Mouse (Mus musculus): ENCODE measurements around the gene Spata4. TPM values are rescaled to one million over a fixed set of nuclear protein-coding genes. Genes with fewer than 3 reads are reported as not detected.
"Not testable (repeated sequence)": the region's sequence is repeated elsewhere in the genome, so short reads cannot be mapped to it uniquely, and the experiment has no call there.

Spata4 gene
- polyA plus RNA-seq, 1 experiment from 2014 or later: not detected

- no peak overlapping the region for H3K9ac ChIP-seq (ENCODE audit: low read depth, low read length)
- H3K9me3 ChIP-seq (replicated peaks; ENCODE audit: control insufficient read depth, low read length, poor library complexity, severe bottlenecking): no peaks in the 10 kb centered on the region
- no peak overlapping the region for H3K4me3 ChIP-seq (ENCODE audit: low read depth, low read length)
- H3K27ac ChIP-seq (ENCODE audit: low read length): peak overlapping the region; percentile 64
- no peaks in the 10 kb centered on the region for H3K27me3 ChIP-seq (ENCODE audit: control insufficient read depth, insufficient read depth, low read depth, low read length)
- WGBS: 55% methylated on average over 5 of the region's 5 CpGs
- ATAC-seq: peak; percentile 79
- H3K4me2 ChIP-seq (ENCODE audit: low read length): peak overlapping the region; percentile 16
- no peaks in the 10 kb centered on the region for H3K36me3 ChIP-seq (ENCODE audit: control insufficient read depth, insufficient read depth, low read length)
- H3K4me1 ChIP-seq (ENCODE audit: control insufficient read depth, insufficient read depth, low read length): peaks cover 9% of the 10 kb centered on the region
Measured at GRCm38 (mm10) chr8:54594634-54595033, 5.9 kb upstream of the Spata4 start.

DNA sequence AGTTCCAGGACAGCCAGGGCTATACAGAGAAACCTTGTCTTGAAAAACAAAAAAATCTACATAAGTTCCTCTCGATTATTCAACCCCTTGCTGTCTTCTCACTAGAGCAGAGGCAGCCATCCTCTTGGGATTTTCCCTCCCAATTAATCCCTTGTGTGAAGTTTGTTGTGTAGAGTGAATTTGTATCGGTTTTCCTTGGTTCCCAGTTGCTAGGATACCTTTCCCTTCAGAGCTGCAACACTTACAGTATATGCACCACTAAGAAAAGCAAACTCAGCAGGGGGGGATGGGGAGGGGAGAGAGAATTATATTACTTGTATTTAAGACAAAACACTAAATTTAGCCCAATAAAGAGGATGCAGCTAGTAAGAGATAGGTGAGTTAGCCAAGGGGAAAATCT, 4.5 kb upstream of the Spata4 start:
- 37% methylated on average over 2 of the region's 2 CpGs for WGBS
- Histone ChIP-seq H3K4me2 (ENCODE audit: low read length) (no peak overlapping the region), H3K36me3 (ENCODE audit: control insufficient read depth, insufficient read depth, low read length) (no peaks in the 10 kb centered on the region), H3K9me3 (replicated peaks; ENCODE audit: control insufficient read depth, low read length, poor library complexity, severe bottlenecking) (no peaks in the 10 kb centered on the region), H3K27ac (ENCODE audit: low read length) (no peak overlapping the region), H3K27me3 (ENCODE audit: control insufficient read depth, insufficient read depth, low read depth, low read length) (no peaks in the 10 kb centered on the region), H3K4me3 (ENCODE audit: low read depth, low read length) (no peak overlapping the region), H3K9ac (ENCODE audit: low read depth, low read length) (no peak overlapping the region), H3K4me1 (ENCODE audit: control insufficient read depth, insufficient read depth, low read length) (peaks cover 17% of the 10 kb centered on the region)
- ATAC-seq: no peak

DNA sequence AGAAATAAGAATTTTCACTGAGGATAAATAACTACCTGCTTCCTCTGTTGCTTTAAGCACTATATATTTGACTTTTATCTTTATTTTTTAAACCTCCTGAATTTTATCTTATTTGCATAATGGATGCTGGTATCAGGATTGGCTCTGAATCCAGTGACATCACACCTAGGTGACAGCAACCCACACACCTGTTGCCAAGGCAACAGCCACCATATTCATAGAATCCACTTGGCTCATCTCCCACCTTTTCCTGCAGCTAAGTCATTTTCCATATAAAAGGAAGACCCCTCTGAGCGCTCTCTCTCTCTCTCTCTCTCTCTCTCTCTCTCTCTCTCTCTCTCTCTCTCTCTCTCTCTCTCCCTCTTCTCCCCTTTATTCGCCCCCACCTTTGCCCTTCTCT, 3.6 kb upstream of the Spata4 start:
- no peak overlapping the region for H3K27ac ChIP-seq (ENCODE audit: low read length)
- H3K4me1 ChIP-seq (ENCODE audit: control insufficient read depth, insufficient read depth, low read length): peaks cover 17% of the 10 kb centered on the region
- H3K27me3 ChIP-seq (ENCODE audit: control insufficient read depth, insufficient read depth, low read depth, low read length): no peaks in the 10 kb centered on the region
- ATAC-seq: no peak
- no peaks in the 10 kb centered on the region for H3K36me3 ChIP-seq (ENCODE audit: control insufficient read depth, insufficient read depth, low read length)
- H3K9ac ChIP-seq (ENCODE audit: low read depth, low read length): no peak overlapping the region
- H3K9me3 ChIP-seq (replicated peaks; ENCODE audit: control insufficient read depth, low read length, poor library complexity, severe bottlenecking): no peaks in the 10 kb centered on the region
- no peak overlapping the region for H3K4me3 ChIP-seq (ENCODE audit: low read depth, low read length)
- WGBS: 78% methylated on average over 2 of the region's 2 CpGs
- H3K4me2 ChIP-seq (ENCODE audit: low read length): no peak overlapping the region

GRCm38 (mm10) chr8:54597386-54597785, 3.2 kb upstream of the Spata4 start:
- Histone ChIP-seq H3K36me3 (ENCODE audit: control insufficient read depth, insufficient read depth, low read length) (no peaks in the 10 kb centered on the region), H3K9me3 (replicated peaks; ENCODE audit: control insufficient read depth, low read length, poor library complexity, severe bottlenecking) (no peaks in the 10 kb centered on the region), H3K27ac (ENCODE audit: low read length) (no peak overlapping the region), H3K4me2 (ENCODE audit: low read length) (no peak overlapping the region), H3K9ac (ENCODE audit: low read depth, low read length) (no peak overlapping the region), H3K27me3 (ENCODE audit: control insufficient read depth, insufficient read depth, low read depth, low read length) (no peaks in the 10 kb centered on the region), H3K4me1 (ENCODE audit: control insufficient read depth, insufficient read depth, low read length) (peaks cover 17% of the 10 kb centered on the region), H3K4me3 (ENCODE audit: low read depth, low read length) (no peak overlapping the region)
- ATAC-seq: no peak
- WGBS: 81% methylated on average over 2 of the region's 2 CpGs

DNA sequence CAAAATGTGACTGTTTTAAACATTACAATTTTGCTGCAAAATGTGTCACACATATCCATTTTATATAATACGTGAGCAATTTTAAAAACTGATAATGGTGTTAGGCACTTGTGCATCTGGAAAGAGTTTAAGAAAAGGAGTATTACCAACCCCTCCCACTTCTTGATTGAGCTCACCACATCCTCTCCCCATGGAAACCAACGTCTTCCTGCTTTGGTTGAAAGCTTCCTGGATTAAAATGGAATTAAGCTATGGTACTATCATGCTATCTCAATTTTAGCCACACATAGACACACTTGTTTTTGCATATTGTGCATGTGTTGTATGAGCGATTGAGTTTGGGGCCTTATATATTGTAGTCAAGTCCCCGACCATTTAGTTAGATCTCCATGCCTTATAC, 2.9 kb downstream of the Spata4 start:
- ATAC-seq: no peak
- H3K27ac ChIP-seq (ENCODE audit: low read length): no peak overlapping the region
- H3K9ac ChIP-seq (ENCODE audit: low read depth, low read length): no peak overlapping the region
- H3K36me3 ChIP-seq (ENCODE audit: control insufficient read depth, insufficient read depth, low read length): no peaks in the 10 kb centered on the region
- WGBS: 78% methylated on average over 4 of the region's 4 CpGs
- H3K4me1 ChIP-seq (ENCODE audit: control insufficient read depth, insufficient read depth, low read length): peaks cover 8% of the 10 kb centered on the region
- no peaks in the 10 kb centered on the region for H3K27me3 ChIP-seq (ENCODE audit: control insufficient read depth, insufficient read depth, low read depth, low read length)
- no peak overlapping the region for H3K4me3 ChIP-seq (ENCODE audit: low read depth, low read length)
- no peak overlapping the region for H3K4me2 ChIP-seq (ENCODE audit: low read length)
- no peaks in the 10 kb centered on the region for H3K9me3 ChIP-seq (replicated peaks; ENCODE audit: control insufficient read depth, low read length, poor library complexity, severe bottlenecking)

GRCm38 (mm10) chr8:54609336-54609735, 8.8 kb downstream of the Spata4 start:
- 83% methylated on average over 2 of the region's 2 CpGs for WGBS

DNA sequence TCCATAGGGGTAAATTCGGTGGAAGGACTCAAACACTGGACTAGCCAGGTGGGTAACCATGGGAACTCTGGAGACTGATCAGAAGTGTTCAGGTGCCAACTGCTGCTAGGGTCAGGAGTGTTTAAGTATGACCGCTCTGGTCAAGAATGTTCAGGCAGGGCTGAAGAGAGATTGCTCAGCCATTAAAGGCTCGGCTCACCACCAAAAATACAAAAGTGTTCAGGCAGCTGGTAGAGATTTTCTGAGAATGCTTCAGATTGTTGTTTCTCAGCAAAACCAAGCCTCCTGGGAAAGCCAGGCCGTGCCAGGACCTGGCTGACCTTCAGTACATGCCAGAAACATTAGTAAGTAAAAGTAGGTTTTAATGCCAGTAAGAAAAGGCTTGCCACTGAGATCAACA, 9.7 kb downstream of the Spata4 start:
- H3K4me3 ChIP-seq (ENCODE audit: low read depth, low read length): no peak overlapping the region

More at GRCm38 (mm10) chr8:54609336-54609735, 8.8 kb downstream of the Spata4 start:
- Histone ChIP-seq H3K4me1 (ENCODE audit: control insufficient read depth, insufficient read depth, low read length) (no peaks in the 10 kb centered on the region), H3K36me3 (ENCODE audit: control insufficient read depth, insufficient read depth, low read length) (no peaks in the 10 kb centered on the region), H3K27me3 (ENCODE audit: control insufficient read depth, insufficient read depth, low read depth, low read length) (no peaks in the 10 kb centered on the region), H3K9me3 (replicated peaks; ENCODE audit: control insufficient read depth, low read length, poor library complexity, severe bottlenecking) (no peaks in the 10 kb centered on the region), H3K9ac (ENCODE audit: low read depth, low read length) (no peak overlapping the region), H3K27ac (ENCODE audit: low read length) (no peak overlapping the region), H3K4me3 (ENCODE audit: low read depth, low read length) (no peak overlapping the region), H3K4me2 (ENCODE audit: low read length) (no peak overlapping the region)
- ATAC-seq: no peak

GRCm38 (mm10) chr8:54616710-54617109, 16.1 kb downstream of the Spata4 start:
- WGBS: 91% methylated on average over 17 of the region's 17 CpGs
- not testable (repeated sequence) for ATAC-seq; H3K4me3 ChIP-seq (ENCODE audit: low read depth, low read length); H3K9ac ChIP-seq (ENCODE audit: low read depth, low read length); H3K9me3 ChIP-seq (replicated peaks; ENCODE audit: control insufficient read depth, low read length, poor library complexity, severe bottlenecking); H3K36me3 ChIP-seq (ENCODE audit: control insufficient read depth, insufficient read depth, low read length); H3K27me3 ChIP-seq (ENCODE audit: control insufficient read depth, insufficient read depth, low read depth, low read length); H3K4me2 ChIP-seq (ENCODE audit: low read length); H3K4me1 ChIP-seq (ENCODE audit: control insufficient read depth, insufficient read depth, low read length); H3K27ac ChIP-seq (ENCODE audit: low read length)

More for the DNA sequence above, 9.7 kb downstream of the Spata4 start:
- Histone ChIP-seq H3K4me1 (ENCODE audit: control insufficient read depth, insufficient read depth, low read length) (no peaks in the 10 kb centered on the region), H3K9ac (ENCODE audit: low read depth, low read length) (no peak overlapping the region), H3K27me3 (ENCODE audit: control insufficient read depth, insufficient read depth, low read depth, low read length) (no peaks in the 10 kb centered on the region), H3K4me2 (ENCODE audit: low read length) (no peak overlapping the region), H3K27ac (ENCODE audit: low read length) (no peak overlapping the region), H3K9me3 (replicated peaks; ENCODE audit: control insufficient read depth, low read length, poor library complexity, severe bottlenecking) (no peaks in the 10 kb centered on the region), H3K36me3 (ENCODE audit: control insufficient read depth, insufficient read depth, low read length) (no peaks in the 10 kb centered on the region)
- ATAC-seq: no peak
- WGBS: 78% methylated on average over 4 of the region's 4 CpGs

DNA sequence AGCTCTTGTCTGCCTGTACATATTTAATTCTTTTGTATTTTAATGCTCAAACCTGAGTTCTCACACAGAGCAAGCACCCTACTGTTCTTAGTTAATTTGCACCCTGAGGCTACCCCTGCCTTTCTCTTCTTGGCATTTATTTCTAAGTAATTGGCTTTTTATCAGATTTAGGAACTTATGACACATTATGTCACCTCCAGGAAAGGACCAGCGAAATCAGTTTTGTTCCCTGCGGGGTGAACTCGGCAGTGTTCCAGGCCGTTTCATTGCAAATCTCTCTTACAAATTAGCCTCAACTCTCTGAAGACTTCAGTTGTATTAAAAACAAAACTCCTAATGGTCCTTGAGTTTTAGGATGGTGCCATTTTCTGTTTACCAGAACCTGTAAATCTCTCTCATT, 38.1 kb downstream of the Spata4 start:
- Histone ChIP-seq H3K4me3 (ENCODE audit: low read depth, low read length) (no peak overlapping the region), H3K27ac (ENCODE audit: low read length) (no peak overlapping the region), H3K4me2 (ENCODE audit: low read length) (no peak overlapping the region), H3K9me3 (replicated peaks; ENCODE audit: control insufficient read depth, low read length, poor library complexity, severe bottlenecking) (no peaks in the 10 kb centered on the region), H3K36me3 (ENCODE audit: control insufficient read depth, insufficient read depth, low read length) (no peaks in the 10 kb centered on the region), H3K9ac (ENCODE audit: low read depth, low read length) (no peak overlapping the region), H3K4me1 (ENCODE audit: control insufficient read depth, insufficient read depth, low read length) (peaks cover 2% of the 10 kb centered on the region; the same call in 1 of the 2 replicates), H3K27me3 (ENCODE audit: control insufficient read depth, insufficient read depth, low read depth, low read length) (no peaks in the 10 kb centered on the region)
- ATAC-seq: peak; percentile 71; the same call in 1 of the 2 replicates
- WGBS: 41% methylated on average over 4 of the region's 4 CpGs
